Mouse (Mus musculus) spleen, adult 2 months (tissue): ENCODE data around the gene Epha1. TPM values are rescaled to one million over a fixed set of nuclear protein-coding genes. Genes with fewer than 3 reads are reported as not detected.

Experiments
- DNase-seq, 2 experiments: peaks; one replicate each; pipeline versions ENCODE4 v3.0.0 to v3.0.0-alpha.2; 2012 to 2021; ENCODE audit warnings: low spot score in 2 of 2, low read depth in 1 of 2
- H3K27ac ChIP-seq: fragments of 200-500 bp; 2 replicates; pipeline ENCODE4 v1.5.1; 2012; ENCODE audit warnings: low read length, inconsistent platforms; ENCODE audit not compliant: insufficient read depth
- H3K27me3 ChIP-seq: fragments of 200-500 bp; 2 replicates; pipeline ENCODE4 v1.6.1; 2012; ENCODE audit warnings: mild to moderate bottlenecking, moderate library complexity, low read length, inconsistent platforms; ENCODE audit not compliant: control insufficient read depth, insufficient read depth
- H3K36me3 ChIP-seq: fragments of 200-500 bp; 2 replicates; pipeline ENCODE4 v1.6.1; 2012; ENCODE audit warnings: mild to moderate bottlenecking, low read length, inconsistent platforms; ENCODE audit not compliant: control insufficient read depth, insufficient read depth
- H3K4me1 ChIP-seq: fragments of 200-500 bp; 2 replicates; pipeline ENCODE4 v1.6.1; 2011; ENCODE audit warnings: inconsistent platforms; ENCODE audit not compliant: control insufficient read depth, insufficient read depth, insufficient read length
- H3K4me3 ChIP-seq: fragments of 200-500 bp; 2 replicates; pipeline ENCODE4 v1.5.1; 2011; ENCODE audit warnings: mild to moderate bottlenecking, inconsistent platforms; ENCODE audit not compliant: insufficient read depth, insufficient read length; ENCODE audit errors: extremely low read depth
- CTCF ChIP-seq: fragments of 200-500 bp; IDR thresholded peaks from 2 replicates; pipeline ENCODE4 v1.5.1; 2011; ENCODE audit warnings: mild to moderate bottlenecking, inconsistent platforms; ENCODE audit not compliant: insufficient read depth, insufficient read length, insufficient replicate concordance; ENCODE audit errors: extremely low read depth
- POLR2A ChIP-seq: fragments of 200-500 bp; IDR thresholded peaks from 2 replicates; pipeline ENCODE4 v1.6.1; 2011; ENCODE audit warnings: low read depth, low read length, inconsistent platforms
- WGBS: fragments of 180-500 bp; shearing (Covaris S2); methylation state at CpG from one replicate; pipeline ENCODE4 v1.1.7; 2018; 5-methylcytosine and 5-hydroxymethylcytosine counted together
- polyA plus RNA-seq: library from polyadenylated mRNA; depleted of rRNA; stranded (reverse); fragments of >200 nt; gene quantifications from 2 replicates; pipeline ENCODE4 v1.2.3, GENCODE M21; 2012

The Epha1 gene
- polyA plus RNA-seq, 1 experiment = 0.19 TPM

- Histone ChIP-seq H3K27ac (peak overlapping the region; percentile 84), H3K36me3 (no peaks in the 10 kb centered on the region), H3K4me3 (no peak overlapping the region), H3K27me3 (no peaks in the 10 kb centered on the region), H3K4me1 (peaks cover 15% of the 10 kb centered on the region; the same call in 1 of the 2 replicates)
- DNase-seq = peak; percentile 27 to 41
- WGBS = 23% methylated on average over 9 of the region's 9 CpGs
- TF ChIP-seq CTCF (no peak), POLR2A (no peak)
Measured at GRCm38 (mm10) chr6:42343361-42344120, 29.5 kb downstream of the Epha1 start.

- H3K27ac ChIP-seq = no peak overlapping the region
- H3K4me3 ChIP-seq = no peak overlapping the region
- DNase-seq = no peak
- WGBS = 52% methylated on average over 1 of the region's 1 CpGs
- no peaks in the 10 kb centered on the region for H3K36me3 ChIP-seq
- peaks cover 15% of the 10 kb centered on the region; the same call in 1 of the 2 replicates for H3K4me1 ChIP-seq
- H3K27me3 ChIP-seq = no peaks in the 10 kb centered on the region
- TF ChIP-seq POLR2A = no peak
- no peak for TF ChIP-seq CTCF
Measured at GRCm38 (mm10) chr6:42342171-42342570, 30.9 kb downstream of the Epha1 start.

GRCm38 (mm10) chr6:42339981-42340380 lies 33.1 kb downstream of the Epha1 start:
- Histone ChIP-seq H3K4me3 (no peak overlapping the region), H3K36me3 (no peaks in the 10 kb centered on the region), H3K27ac (no peak overlapping the region), H3K4me1 (peaks cover 15% of the 10 kb centered on the region; the same call in 1 of the 2 replicates), H3K27me3 (no peaks in the 10 kb centered on the region)
- TF ChIP-seq POLR2A = no peak
- no peak for TF ChIP-seq CTCF
- 82% methylated on average over 5 of the region's 5 CpGs for WGBS
- DNase-seq = no peak

- no peaks in the 10 kb centered on the region for H3K27me3 ChIP-seq
- 80% methylated on average over 2 of the region's 2 CpGs for WGBS
- TF ChIP-seq CTCF (no peak), POLR2A (no peak)
- H3K4me1 ChIP-seq = peaks cover 10% of the 10 kb centered on the region; the same call in 1 of the 2 replicates
- no peak overlapping the region for H3K4me3 ChIP-seq
- no peaks in the 10 kb centered on the region for H3K36me3 ChIP-seq
- DNase-seq = no peak
- H3K27ac ChIP-seq = no peak overlapping the region
Measured at GRCm38 (mm10) chr6:42339189-42339588, 33.9 kb downstream of the Epha1 start.

GRCm38 (mm10) chr6:42330946-42331345 lies 42.1 kb downstream of the Epha1 start:
- 79% methylated on average over 3 of the region's 3 CpGs for WGBS
- Histone ChIP-seq H3K27ac (no peak overlapping the region), H3K4me1 (no peaks in the 10 kb centered on the region), H3K4me3 (no peak overlapping the region), H3K27me3 (no peaks in the 10 kb centered on the region), H3K36me3 (no peaks in the 10 kb centered on the region)
- no peak for TF ChIP-seq POLR2A
- TF ChIP-seq CTCF = no peak
- no peak for DNase-seq

- 88% methylated on average over 3 of the region's 3 CpGs for WGBS
- TF ChIP-seq CTCF (no peak), POLR2A (no peak)
- H3K36me3 ChIP-seq = no peaks in the 10 kb centered on the region
Measured at GRCm38 (mm10) chr6:42330216-42330615, 42.9 kb downstream of the Epha1 start.

GRCm38 (mm10) chr6:42328757-42329156 lies 44.3 kb downstream of the Epha1 start:
- Histone ChIP-seq H3K4me1 (peaks cover 5% of the 10 kb centered on the region; the same call in 1 of the 2 replicates), H3K4me3 (no peak overlapping the region), H3K36me3 (no peaks in the 10 kb centered on the region), H3K27me3 (peaks cover 10% of the 10 kb centered on the region), H3K27ac (no peak overlapping the region)
- WGBS = 88% methylated on average over 3 of the region's 3 CpGs
- no peak for TF ChIP-seq CTCF
- TF ChIP-seq POLR2A = no peak
- DNase-seq = no peak

More at GRCm38 (mm10) chr6:42330216-42330615, 42.9 kb downstream of the Epha1 start:
- H3K4me1 ChIP-seq = no peaks in the 10 kb centered on the region
- H3K4me3 ChIP-seq = no peak overlapping the region
- no peak for DNase-seq
- no peak overlapping the region for H3K27ac ChIP-seq
- H3K27me3 ChIP-seq = no peaks in the 10 kb centered on the region

- Histone ChIP-seq H3K36me3 (no peaks in the 10 kb centered on the region), H3K4me1 (peaks cover 5% of the 10 kb centered on the region; the same call in 1 of the 2 replicates), H3K27me3 (peaks cover 18% of the 10 kb centered on the region), H3K27ac (no peak overlapping the region), H3K4me3 (no peak overlapping the region)
- no peak for DNase-seq
- TF ChIP-seq POLR2A (no peak), CTCF (no peak)
- 88% methylated on average over 3 of the region's 3 CpGs for WGBS
Measured at GRCm38 (mm10) chr6:42326509-42326908, 46.6 kb downstream of the Epha1 start.
